Mouse (Mus musculus) CH12.LX (cell line): ENCODE measurements around the gene Pigw. TPM values are rescaled to one million over a fixed set of nuclear protein-coding genes. Genes with fewer than 3 reads are reported as not detected.

Experiments used
- DNase-seq: peaks from one replicate; pipeline ENCODE4 v3.0.0-alpha.2; 2013; ENCODE audit errors: extremely low read depth
- H3K27ac ChIP-seq: 2 replicates; pipeline ENCODE4 v1.5.1; 2012; ENCODE audit warnings: low read depth, mild to moderate bottlenecking, control low read depth, moderate library complexity; ENCODE audit not compliant: insufficient read depth
- H3K27me3 ChIP-seq: replicated peaks from 2 replicates; pipeline ENCODE3; 2012; ENCODE audit warnings: inconsistent platforms
- H3K36me3 ChIP-seq, 2 experiments: replicated peaks in 1 of 2; 2 replicates each; pipeline versions ENCODE3 to v1.6.1; 2012; ENCODE audit warnings: inconsistent platforms in 1 of 2, low read length in 1 of 2, mild to moderate bottlenecking in 1 of 2, mixed read lengths in 1 of 2, moderate library complexity in 1 of 2; ENCODE audit not compliant: control insufficient read depth in 1 of 2, insufficient read depth in 1 of 2
- H3K4me1 ChIP-seq, 2 experiments: 2 replicates each; pipeline ENCODE4 v1.6.1; 2012; ENCODE audit warnings: inconsistent platforms in 1 of 2, moderate library complexity in 1 of 2; ENCODE audit not compliant: insufficient read depth in 2 of 2, control insufficient read depth in 1 of 2
- H3K4me2 ChIP-seq: 2 replicates; pipeline ENCODE4 v1.6.1; 2012; ENCODE audit warnings: low read depth, mild to moderate bottlenecking, control low read depth; ENCODE audit not compliant: poor library complexity, insufficient read depth, severe bottlenecking
- H3K4me3 ChIP-seq, 3 experiments: fragments of 150-350 bp in 1 of 3; sonication (generic) in 1 of 3; replicated peaks in 1 of 3; 2 replicates each; pipeline versions ENCODE3 to v1.5.1; 2011 to 2012; ENCODE audit warnings: low read depth in 2 of 3, low read length in 2 of 3, mild to moderate bottlenecking in 2 of 3, moderate library complexity in 2 of 3, control low read depth in 1 of 3, improper control_type of control experiment in 1 of 3, inconsistent platforms in 1 of 3, mixed read lengths in 1 of 3; ENCODE audit not compliant: poor library complexity in 1 of 3
- H3K79me2 ChIP-seq: replicated peaks from 2 replicates; pipeline ENCODE4 v1.6.1; 2012; ENCODE audit warnings: mild to moderate bottlenecking, moderate library complexity; ENCODE audit not compliant: control insufficient read depth, poor library complexity, insufficient read depth, severe bottlenecking; ENCODE audit errors: extremely low read depth
- H3K9ac ChIP-seq: 2 replicates; pipeline ENCODE4 v1.6.1; 2012; ENCODE audit warnings: low read depth, mild to moderate bottlenecking, control low read depth, moderate library complexity; ENCODE audit not compliant: insufficient read depth
- H3K9me3 ChIP-seq: replicated peaks from 2 replicates; pipeline ENCODE3; 2012; ENCODE audit warnings: low read length, inconsistent platforms, mixed read lengths
- CHD2 ChIP-seq: IDR thresholded peaks from 2 replicates; pipeline ENCODE4 v1.6.1; 2011; ENCODE audit warnings: low read length, improper control_type of control experiment
- ELF1 ChIP-seq: IDR thresholded peaks from 2 replicates; pipeline ENCODE4 v1.6.1; 2014; ENCODE audit warnings: low read depth, mild to moderate bottlenecking, inconsistent platforms, low read length, improper control_type of control experiment
- ETS1 ChIP-seq: conservative IDR thresholded peaks from 2 replicates; pipeline ENCODE4 v1.6.1; 2012; ENCODE audit warnings: low read depth, mild to moderate bottlenecking, inconsistent platforms, low read length, improper control_type of control experiment, moderate library complexity
- GABPA ChIP-seq: IDR thresholded peaks from 2 replicates; pipeline ENCODE4 v1.6.1; 2012; ENCODE audit warnings: low read depth, low read length, improper control_type of control experiment, inconsistent platforms; ENCODE audit not compliant: insufficient replicate concordance
- HCFC1 ChIP-seq: IDR thresholded peaks from 2 replicates; pipeline ENCODE4 v1.6.1; 2012; ENCODE audit warnings: low read depth, mild to moderate bottlenecking, inconsistent platforms, low read length, improper control_type of control experiment
- IRF4 ChIP-seq: IDR thresholded peaks from 2 replicates; pipeline ENCODE4 v1.6.1; 2014; ENCODE audit warnings: low read depth, mild to moderate bottlenecking, inconsistent platforms, low read length, improper control_type of control experiment
- JUND ChIP-seq: conservative IDR thresholded peaks from 2 replicates; pipeline ENCODE4 v1.6.1; 2011; ENCODE audit warnings: low read depth, low read length, improper control_type of control experiment
- MAX ChIP-seq: IDR thresholded peaks from 2 replicates; pipeline ENCODE4 v1.6.1; 2011; ENCODE audit warnings: low read length, improper control_type of control experiment
- MAZ ChIP-seq: IDR thresholded peaks from 2 replicates; pipeline ENCODE4 v1.6.1; 2012; ENCODE audit warnings: low read depth, mild to moderate bottlenecking, inconsistent platforms, low read length, improper control_type of control experiment, moderate library complexity
- MEF2A ChIP-seq: IDR thresholded peaks from 2 replicates; pipeline ENCODE4 v1.6.1; 2014; ENCODE audit warnings: low read depth, mild to moderate bottlenecking, inconsistent platforms, low read length, improper control_type of control experiment, borderline replicate concordance
- MXI1 ChIP-seq: IDR thresholded peaks from 2 replicates; pipeline ENCODE4 v1.6.1; 2011; ENCODE audit warnings: mild to moderate bottlenecking, low read depth, low read length, improper control_type of control experiment
- NRF1 ChIP-seq: IDR thresholded peaks from 2 replicates; pipeline ENCODE4 v1.6.1; 2014; ENCODE audit warnings: low read depth, mild to moderate bottlenecking, inconsistent platforms, low read length, improper control_type of control experiment, moderate library complexity
- PAX5 ChIP-seq: IDR thresholded peaks from 2 replicates; pipeline ENCODE4 v1.6.1; 2012; ENCODE audit warnings: low read length, inconsistent platforms, mixed read lengths
- POLR2A ChIP-seq: IDR thresholded peaks from 2 replicates; pipeline ENCODE4 v1.6.1; 2011; ENCODE audit warnings: low read depth, mild to moderate bottlenecking, improper control_type of control experiment, low read length
- POLR2AphosphoS2 ChIP-seq: IDR thresholded peaks from 2 replicates; pipeline ENCODE4 v1.6.1; 2011; ENCODE audit warnings: low read depth, low read length, improper control_type of control experiment
- RAD21 ChIP-seq: IDR thresholded peaks from 2 replicates; pipeline ENCODE4 v1.6.1; 2011; ENCODE audit warnings: low read depth, mild to moderate bottlenecking, low read length, improper control_type of control experiment, moderate library complexity
- TBP ChIP-seq: conservative IDR thresholded peaks from 2 replicates; pipeline ENCODE4 v1.6.1; 2011; ENCODE audit warnings: low read depth, low read length, improper control_type of control experiment
- USF1 ChIP-seq: IDR thresholded peaks from 2 replicates; pipeline ENCODE4 v1.6.1; 2014; ENCODE audit warnings: low read depth, mild to moderate bottlenecking, inconsistent platforms, low read length, improper control_type of control experiment
- USF2 ChIP-seq: conservative IDR thresholded peaks from 2 replicates; pipeline ENCODE4 v1.6.1; 2011; ENCODE audit warnings: low read depth, low read length, improper control_type of control experiment
- ZNF384 ChIP-seq: IDR thresholded peaks from 2 replicates; pipeline ENCODE4 v1.6.1; 2012; ENCODE audit warnings: low read depth, low read length, improper control_type of control experiment, inconsistent platforms
- dilution Hi-C: fragments of 300-500 bp; cut with MboI; formaldehyde crosslinking; loops from 2 replicates; pipeline ENCODE4 v1.14.3; 2020; ENCODE audit warnings: low sequenced_read_pairs; ENCODE audit not compliant: extremely low pct_unique_long_range_greater_than_20kb, extremely low pct_ligation_motif_present
- in situ Hi-C: fragments of 300-500 bp; cut with MboI; formaldehyde crosslinking; loops from 3 replicates; pipeline ENCODE4 v1.14.3; 2019; ENCODE audit warnings: low sequenced_read_pairs, low pct_ligation_motif_present, low pct_unique_long_range_greater_than_20kb, mixed read lengths
- polyA plus RNA-seq: library from polyadenylated mRNA; unstranded; fragments of >175 nt; gene quantifications from 2 replicates; pipeline ENCODE4 v1.2.1, GENCODE M21; 2012; ENCODE audit warnings: low read depth; ENCODE audit not compliant: insufficient read length
- total RNA-seq, 2 experiments: library from RNA; depleted of rRNA; stranded (reverse); fragments of 300-350 nt in 1 of 2; fragments of >200 nt in 1 of 2; gene quantifications; 2 replicates each; pipeline ENCODE4 v1.2.3; 2012 to 2014

Pigw gene
- total and polyA plus RNA-seq, 3 experiments, result 5.7 to 9.2 (median 6.5) TPM

DNA sequence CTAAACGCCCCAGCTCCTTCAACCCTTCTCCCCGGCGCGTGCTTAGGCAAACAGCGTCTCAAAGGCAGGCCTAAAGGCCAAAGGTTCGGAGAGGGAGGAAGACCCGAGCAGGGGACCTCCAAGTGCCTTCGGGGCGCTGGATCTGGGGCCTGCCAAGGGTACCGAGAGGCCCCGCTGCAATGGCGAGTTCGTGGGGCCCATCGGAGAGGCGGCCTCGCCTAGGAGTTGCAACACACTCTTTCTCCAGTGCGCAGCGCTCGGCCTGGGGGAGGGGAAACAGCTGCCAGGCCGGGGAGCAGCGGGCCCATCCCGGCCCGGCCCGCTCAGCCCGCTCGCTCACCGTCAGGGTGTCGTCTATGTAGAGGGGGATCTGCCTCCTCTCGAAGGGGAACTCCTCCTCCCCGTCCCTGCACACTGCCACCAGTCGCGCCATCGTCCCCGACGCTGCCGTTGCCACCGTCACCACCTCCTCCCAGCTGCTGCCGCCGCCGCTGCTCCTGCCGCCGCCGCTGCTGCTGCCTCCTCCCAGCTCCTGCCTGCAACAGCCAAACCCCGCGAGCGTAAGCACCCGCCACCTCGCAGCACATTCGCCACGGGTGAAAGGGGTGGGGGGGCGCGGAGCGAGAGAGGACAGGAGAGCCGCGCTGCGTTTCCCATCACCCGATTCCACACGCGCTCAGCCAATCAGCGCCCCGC lies 10.4 kb downstream of the Pigw start (continued):
- TF ChIP-seq ETS1 (no peak; the same call in 1 of the 2 replicates), USF1 (no peak), POLR2AphosphoS2 (no peak; the same call in 1 of the 2 replicates)

DNA sequence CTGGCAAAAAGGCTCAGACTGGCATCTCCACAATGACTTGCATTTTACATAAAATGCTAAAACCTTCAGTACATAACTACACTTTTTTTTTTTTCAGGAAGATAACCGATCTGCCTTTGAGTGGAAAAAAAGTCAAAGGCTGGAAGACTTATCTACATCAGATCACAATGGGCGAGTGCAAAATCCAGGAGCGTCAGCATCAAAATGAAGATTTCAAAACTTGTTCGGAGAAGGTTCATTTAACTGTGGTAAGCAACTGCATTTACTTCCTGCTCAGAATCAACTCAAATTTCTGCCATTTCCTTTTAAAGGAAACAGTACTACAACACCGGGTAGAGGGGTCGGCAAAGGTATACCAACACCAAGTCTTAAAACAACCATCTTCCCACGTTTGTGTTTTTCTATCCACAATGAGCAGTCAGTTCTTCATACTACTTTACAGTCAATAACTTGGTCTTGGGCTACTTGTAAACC lies 11.3 kb downstream of the Pigw start:
- TF ChIP-seq IRF4, result no peak
- no peak for TF ChIP-seq RAD21
- TF ChIP-seq GABPA, result no peak
- no peak for TF ChIP-seq HCFC1
- no peak for TF ChIP-seq USF1
- TF ChIP-seq JUND, result no peak
- peak; percentile 27; the same call in 1 of the 2 replicates for TF ChIP-seq MXI1
- no peak for TF ChIP-seq MEF2A
- TF ChIP-seq PAX5, result no peak
- TF ChIP-seq ELF1, result 0 out of 2 replicates have a peak, but pooled peaks have one; percentile 19
- TF ChIP-seq ZNF384, result peak; percentile 62
- TF ChIP-seq TBP, result 0 out of 2 replicates have a peak, but pooled peaks have one; percentile 21
- no peak for TF ChIP-seq MAZ
- no peak for TF ChIP-seq USF2
- no peak for TF ChIP-seq CHD2
- TF ChIP-seq NRF1, result no peak
- no peak for TF ChIP-seq POLR2AphosphoS2
- no peak for TF ChIP-seq POLR2A
- TF ChIP-seq MAX, result no peak
- H3K27ac ChIP-seq, result peak overlapping the region; percentile 90
- dilution Hi-C loops (no loop called here), in situ Hi-C loops (no loop called here)
- H3K4me1 ChIP-seq, result peaks cover 8 to 59% of the 10 kb centered on the region in 2 experiments; a peak in 3 of 4 replicates
- peak overlapping the region; percentile 95 for H3K9ac ChIP-seq
- H3K36me3 ChIP-seq, result peaks cover 0 to 39% of the 10 kb centered on the region in 2 experiments
- H3K4me2 ChIP-seq, result peak overlapping the region; percentile 11
- peak overlapping the region; percentile 80 to 96 (median 83) for H3K4me3 ChIP-seq
- no peaks in the 10 kb centered on the region for H3K9me3 ChIP-seq
- peaks cover 48% of the 10 kb centered on the region for H3K79me2 ChIP-seq
- no peaks in the 10 kb centered on the region for H3K27me3 ChIP-seq
- DNase-seq, result no peak
